Mouse (Mus musculus): Measurements from ENCODE around the gene Lhb.

DNA sequence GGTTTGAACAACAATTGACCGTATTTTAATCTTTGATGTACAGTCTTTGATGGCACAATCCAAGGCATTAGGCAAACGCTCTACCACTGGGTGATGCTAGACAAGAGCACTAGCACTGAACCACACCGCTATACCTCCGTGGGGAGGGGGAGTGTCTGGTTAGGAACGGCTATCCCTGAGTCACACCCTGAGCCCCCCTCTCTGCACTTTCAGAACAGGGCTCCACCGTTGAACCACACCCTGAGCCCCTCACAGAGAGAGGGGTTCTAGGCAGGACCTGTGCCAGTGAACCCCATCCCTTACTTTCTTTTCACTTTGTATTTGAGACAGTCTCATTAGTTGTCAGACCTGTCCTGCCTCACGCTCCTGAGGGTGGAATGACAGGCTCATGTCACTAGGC lies 12.3 kb upstream of the Lhb start:
- TF ChIP-seq CTCF (IDR thresholded peaks at IDR 0.05; ENCODE audit: low read depth, low read length) (no peak), POLR2A (IDR thresholded peaks at IDR 0.05; ENCODE audit: extremely low read depth, insufficient read depth, low read length) (no peak)

Data from liver, adult 2 months (tissue).